Mouse (Mus musculus) midbrain, embryonic 13.5 days (tissue): ENCODE results near the gene Ifi214. TPM values are rescaled to one million over a fixed set of nuclear protein-coding genes. Genes with fewer than 3 reads are reported as not detected.

ENCODE experiments used
- microRNA-seq: library from miRNA; unstranded; fragments of <30 nt; microRNA quantifications from one replicate; pipeline ENCODE4, GENCODE M21; 2016
- polyA plus RNA-seq: library from polyadenylated mRNA; unstranded; fragments of >200 nt; fragmentation: Nextera tagmentation; extraction: Ambion mirVana; gene quantifications from 2 replicates; pipeline ENCODE4 v1.2.1, GENCODE M21; 2015

Ifi214 gene
- polyA plus RNA-seq, 1 experiment from 2014 or later: not detected

Small RNAs within 50 kb of the gene (microRNA-seq; reads per million reads assigned to microRNA genes)
- not detected for gene Gm44481

Other genes with a start within 250 kb of the Ifi214 start
- gene Ackr1, start 202.2 kb downstream of the Ifi214 start, polyA plus RNA-seq: 14.0 and 14.8 TPM in 2 replicates
- gene Aim2, start 185.1 kb downstream of the Ifi214 start, polyA plus RNA-seq: 2.6 and 3.3 TPM in 2 replicates
- 44.1 and 49.5 TPM in 2 replicates for gene Cadm3, start 168.3 kb downstream of the Ifi214 start, polyA plus RNA-seq
- not detected in 2 replicates for gene Ifi206, start 44.9 kb downstream of the Ifi214 start, polyA plus RNA-seq
- gene Ifi213, start 63.3 kb upstream of the Ifi214 start, polyA plus RNA-seq: 0.08 TPM in 1 of 2 replicates, not detected in the other
- gene Ifi209, start 95.0 kb upstream of the Ifi214 start, polyA plus RNA-seq: not detected in 2 replicates
- gene Ifi208, start 137.7 kb upstream of the Ifi214 start, polyA plus RNA-seq: not detected in 2 replicates
- gene Ifi207, start 205.8 kb upstream of the Ifi214 start, polyA plus RNA-seq: 0.23 and 0.51 TPM in 2 replicates
- gene Ifi204, start 231.0 kb upstream of the Ifi214 start, polyA plus RNA-seq: 0.62 and 0.77 TPM in 2 replicates